Mouse (Mus musculus) mesoderm, embryonic 11.5 days (tissue): ENCODE measurements around the gene Abcc4.
"Not testable (repeated sequence)": the region's sequence is repeated elsewhere in the genome, so short reads cannot be mapped to it uniquely, and the experiment has no call there.

Experiments used
- DNase-seq: peaks from one replicate; pipeline ENCODE4 v3.0.0-alpha.2; 2012; ENCODE audit warnings: low read depth, low spot score

Abcc4 gene

DNA sequence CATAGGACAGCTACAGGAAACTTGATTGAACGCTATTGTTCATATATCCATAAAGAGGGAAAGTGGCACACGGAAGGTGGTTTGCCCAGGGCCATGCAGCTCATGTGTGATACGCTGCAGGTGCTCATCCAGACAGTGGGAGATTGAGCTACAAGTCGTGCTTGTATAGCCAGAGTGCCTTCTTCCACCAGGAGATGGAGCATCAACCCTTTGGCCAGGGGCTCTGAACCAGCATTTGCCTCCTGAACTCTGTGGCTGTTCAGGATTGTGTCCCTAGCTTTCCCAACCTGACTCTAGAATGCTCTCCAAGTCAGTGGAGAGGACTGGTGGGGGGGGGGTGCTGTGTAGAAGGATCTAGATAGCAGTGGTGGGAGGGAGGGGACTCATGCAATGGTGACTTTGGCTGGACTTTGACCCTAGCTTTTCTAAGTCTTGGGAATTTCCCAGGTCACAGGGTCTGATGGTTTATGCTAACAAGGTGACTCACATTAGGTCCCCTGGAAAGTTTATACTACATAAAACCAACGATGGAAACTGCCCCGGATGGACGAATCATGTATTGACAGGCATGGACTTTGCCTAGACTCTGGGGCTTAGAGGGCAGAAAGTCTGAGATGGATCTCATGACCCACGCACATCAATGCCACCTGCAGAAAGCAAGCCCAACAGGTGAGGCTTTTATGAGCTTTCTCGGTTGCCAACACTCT is 27.6 kb downstream of the Abcc4 start:
- DNase-seq: no peak

DNA sequence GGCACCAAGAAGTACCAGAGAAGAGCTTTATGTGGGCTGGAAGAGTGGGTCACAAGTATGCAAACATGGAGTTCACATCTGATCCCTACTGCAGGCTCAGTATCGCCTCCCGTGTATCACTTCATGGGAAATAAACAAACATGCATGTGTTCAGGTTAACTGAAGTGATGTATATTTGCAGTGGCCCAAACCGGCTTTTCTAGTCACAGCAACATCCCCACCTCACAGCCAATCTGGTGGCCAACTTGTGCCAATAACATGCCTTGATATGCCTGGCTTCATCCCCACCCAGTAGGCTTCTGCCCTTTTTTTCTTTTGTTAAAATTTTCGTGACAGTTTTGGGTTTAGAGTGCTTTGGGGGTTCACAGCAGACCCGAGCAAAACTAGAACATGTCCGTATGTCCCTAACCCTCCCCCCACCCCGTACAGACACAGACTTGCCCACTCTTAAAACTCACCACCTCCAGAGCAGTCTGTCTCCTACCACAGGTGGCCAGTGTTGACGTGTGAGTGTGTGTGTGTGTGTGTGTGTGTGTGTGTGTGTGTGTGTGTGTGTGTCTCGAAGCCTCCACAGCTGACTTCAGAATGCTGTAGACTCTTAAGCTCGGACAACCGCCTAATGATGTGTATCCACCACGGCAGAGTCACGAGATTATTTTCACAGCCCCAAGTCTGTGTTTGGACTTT is 29.6 kb downstream of the Abcc4 start:
- no peak for DNase-seq

DNA sequence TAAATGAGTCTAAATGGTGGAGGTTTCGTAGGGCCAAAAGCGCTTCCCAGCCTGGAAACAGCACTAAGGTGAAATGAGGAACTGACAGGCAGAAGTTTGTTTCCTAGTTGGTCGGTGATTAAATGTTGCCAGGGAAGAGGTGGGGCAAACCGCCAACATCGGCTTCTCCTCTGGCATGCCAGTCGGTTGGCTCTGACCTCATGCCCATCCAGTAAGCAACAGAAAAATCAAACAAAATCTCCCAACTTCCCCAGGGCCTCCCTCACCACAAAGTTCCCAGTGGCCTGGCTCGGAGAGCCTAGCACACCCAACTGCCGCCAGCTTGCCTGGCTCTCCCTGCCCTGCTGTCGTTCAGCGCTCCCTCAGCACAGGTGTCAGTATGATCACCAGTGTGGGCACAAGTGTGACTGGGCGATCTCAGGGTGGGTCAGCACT is 31.3 kb downstream of the Abcc4 start:
- DNase-seq: no peak

DNA sequence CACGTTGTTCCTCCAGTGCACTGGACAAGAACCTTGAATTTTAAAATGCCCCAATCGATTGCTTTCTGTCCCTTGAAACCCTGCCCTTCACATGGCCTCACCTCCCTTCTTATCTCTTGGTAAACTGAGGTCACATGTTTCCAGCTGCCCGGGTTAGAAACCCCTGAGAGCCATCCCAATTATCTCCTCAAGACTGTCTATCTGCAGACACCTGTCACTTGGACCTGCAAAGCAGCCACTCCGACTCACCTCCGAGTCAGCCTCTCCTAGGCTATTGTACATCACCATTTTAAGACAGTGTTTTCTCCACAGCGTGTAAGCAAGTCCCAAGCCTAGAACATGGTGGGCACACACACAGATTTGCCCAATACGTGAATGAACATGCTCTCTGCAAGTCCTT is 31.8 kb downstream of the Abcc4 start:
- DNase-seq: no peak

DNA sequence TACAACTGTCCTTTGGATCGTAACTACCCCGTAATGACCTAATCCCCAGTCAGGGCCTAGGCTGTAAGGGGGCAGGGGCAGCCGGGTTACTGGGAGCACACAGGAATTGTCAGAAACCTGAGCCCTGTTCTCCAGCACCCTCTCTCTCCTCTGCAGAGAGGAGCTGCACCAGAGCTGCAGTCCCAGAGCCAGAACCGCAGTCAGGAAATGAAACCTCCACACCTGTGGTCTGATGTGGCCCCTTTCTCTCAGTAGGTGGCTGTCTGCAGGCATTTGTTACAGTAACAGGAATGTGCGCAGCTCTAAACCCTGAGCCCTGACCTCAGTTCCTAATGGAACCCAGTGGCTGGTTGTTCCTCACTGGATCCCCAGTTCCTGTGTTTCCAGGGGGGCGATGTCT is 32.5 kb downstream of the Abcc4 start:
- no peak for DNase-seq

DNA sequence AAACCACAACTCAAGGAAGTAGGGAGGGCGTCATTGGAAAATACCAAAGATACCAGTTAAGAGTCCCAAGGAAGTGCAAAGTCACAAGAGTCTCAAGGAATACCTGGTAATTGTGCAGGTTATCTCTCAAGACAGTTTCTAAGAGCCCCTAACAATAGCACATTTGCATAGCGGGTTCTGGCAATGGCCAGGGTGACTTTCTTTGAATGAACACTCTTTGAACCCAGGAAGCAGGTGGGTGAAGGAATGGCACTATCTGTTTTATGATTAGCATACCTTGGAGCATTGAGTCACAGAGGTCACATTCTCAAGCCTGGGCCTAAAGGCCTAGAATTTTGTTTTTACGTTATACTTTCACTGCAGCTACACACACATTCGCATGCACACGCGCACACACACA is 33.1 kb downstream of the Abcc4 start:
- DNase-seq: not testable (repeated sequence)

DNA sequence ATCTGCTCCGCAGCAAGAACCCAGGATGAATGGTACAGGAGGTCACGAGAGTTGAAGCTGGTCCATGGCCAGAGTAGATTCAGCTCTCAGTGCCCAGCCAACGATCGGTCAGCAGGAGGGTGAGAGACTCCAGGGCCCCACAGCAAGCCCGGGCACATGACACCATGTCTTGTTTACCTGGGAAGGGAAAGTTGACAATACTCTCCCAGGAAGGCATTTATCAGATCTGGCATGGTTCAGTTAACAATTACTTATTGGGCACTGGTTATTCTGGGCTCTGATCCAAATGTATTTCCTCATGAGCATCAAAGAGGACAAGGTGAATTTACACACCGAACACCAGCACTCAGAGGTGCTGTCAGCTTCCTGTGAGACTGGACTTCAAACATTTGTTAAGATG is 38.5 kb downstream of the Abcc4 start:
- DNase-seq: no peak

DNA sequence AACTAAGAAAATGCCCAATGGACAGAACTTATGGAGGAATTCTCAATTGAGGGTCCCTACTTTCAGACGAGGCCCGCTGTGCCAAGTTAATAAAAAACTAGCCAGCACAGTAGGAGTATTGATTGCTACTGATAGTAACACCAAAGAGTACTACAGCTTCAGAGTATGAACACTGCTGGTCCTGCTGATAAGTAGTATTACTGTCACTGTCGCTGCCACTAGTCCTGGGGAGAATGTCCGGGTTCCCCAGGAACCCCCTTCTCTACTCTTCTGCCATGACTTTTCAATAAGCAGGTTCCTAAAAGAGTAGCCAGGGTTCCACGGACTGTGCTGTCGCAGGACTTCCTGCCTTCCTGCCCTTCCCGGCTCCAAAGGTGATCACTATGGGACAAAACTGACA is 41.4 kb downstream of the Abcc4 start:
- DNase-seq: no peak

DNA sequence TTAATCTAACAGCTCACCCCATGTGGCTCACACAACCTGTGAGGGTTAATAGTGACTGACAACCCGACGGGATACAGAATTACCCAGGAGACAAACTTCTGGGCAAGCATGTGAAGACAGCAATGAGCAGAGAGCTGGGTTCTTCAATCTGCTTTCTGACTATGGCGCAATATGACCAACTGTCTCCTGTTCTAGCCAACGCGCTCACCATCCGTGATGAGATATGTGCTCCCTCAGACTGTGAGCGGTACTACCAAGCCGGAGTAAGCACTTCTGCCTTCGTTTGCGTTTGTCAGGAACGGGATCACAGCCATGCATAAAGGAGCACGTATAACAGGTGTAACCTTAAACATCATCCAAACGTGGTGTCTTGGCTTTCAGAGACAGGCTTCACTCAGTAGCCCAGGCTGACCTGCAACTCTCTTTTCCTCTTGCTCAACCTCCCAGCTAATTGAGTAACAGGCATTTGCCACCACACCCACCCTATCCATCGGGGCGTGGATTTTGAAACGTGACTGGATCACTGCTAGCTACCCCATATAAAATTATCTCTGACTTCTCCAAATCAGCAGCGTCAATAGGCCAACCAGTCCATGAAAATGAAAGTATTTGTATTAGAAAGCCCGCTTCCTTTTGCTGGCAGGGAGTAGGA is 43.3 kb downstream of the Abcc4 start:
- DNase-seq: no peak

DNA sequence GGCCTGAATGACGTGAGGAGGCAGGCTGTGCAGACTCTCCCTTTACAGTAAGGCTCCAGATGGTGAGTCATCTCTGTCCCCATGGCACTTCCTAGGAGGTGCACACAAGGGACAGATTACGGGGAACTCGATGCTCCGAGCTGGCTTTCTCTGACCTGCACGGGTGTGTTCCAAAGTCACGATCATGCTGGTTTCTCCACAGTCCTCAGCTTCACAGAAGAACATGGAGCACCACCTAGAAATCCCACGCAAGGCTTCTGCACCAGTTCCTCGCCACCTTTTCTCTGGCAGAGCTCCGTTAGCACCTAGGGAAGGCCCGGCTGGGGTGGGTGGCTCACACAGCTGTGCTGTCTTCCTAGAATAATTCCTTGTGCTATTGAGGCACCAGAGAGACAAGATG is 43.9 kb downstream of the Abcc4 start:
- DNase-seq: no peak

DNA sequence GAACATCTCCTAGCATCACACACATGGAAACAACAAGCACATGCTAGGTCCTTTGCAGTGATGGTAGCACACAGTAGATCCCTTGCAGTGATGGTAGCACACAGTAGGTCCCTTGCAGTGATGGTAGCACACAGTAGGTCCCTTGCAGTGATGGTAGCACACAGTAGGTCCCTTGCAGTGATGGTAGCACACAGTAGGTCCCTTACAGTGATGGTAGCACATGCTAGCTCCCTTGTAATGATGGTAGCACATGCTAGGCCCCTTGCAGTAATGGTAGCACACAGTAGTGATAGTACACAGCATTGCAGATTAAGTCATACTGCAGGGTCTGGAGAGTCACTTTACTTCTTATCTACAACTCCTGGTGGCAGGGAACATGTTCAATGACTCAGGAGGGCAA is 46.8 kb downstream of the Abcc4 start:
- no peak for DNase-seq

DNA sequence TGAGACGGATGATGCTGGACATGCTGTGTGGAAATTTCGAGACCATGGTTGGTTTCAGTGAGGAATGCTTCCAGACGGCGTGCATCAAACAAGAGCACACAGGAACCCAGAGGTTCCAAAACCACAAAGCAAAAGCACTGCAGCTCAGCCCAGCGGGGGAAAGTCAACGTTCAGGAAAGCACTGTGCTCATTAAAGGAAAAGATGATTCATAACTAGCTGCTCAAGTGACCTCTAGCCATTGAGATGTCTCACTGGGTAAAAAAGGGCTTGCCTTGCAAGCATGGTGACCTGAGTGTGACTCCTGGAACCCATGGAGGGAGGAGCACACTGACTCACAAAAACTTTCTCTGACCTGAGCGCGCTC is 47.7 kb downstream of the Abcc4 start:
- no peak for DNase-seq

DNA sequence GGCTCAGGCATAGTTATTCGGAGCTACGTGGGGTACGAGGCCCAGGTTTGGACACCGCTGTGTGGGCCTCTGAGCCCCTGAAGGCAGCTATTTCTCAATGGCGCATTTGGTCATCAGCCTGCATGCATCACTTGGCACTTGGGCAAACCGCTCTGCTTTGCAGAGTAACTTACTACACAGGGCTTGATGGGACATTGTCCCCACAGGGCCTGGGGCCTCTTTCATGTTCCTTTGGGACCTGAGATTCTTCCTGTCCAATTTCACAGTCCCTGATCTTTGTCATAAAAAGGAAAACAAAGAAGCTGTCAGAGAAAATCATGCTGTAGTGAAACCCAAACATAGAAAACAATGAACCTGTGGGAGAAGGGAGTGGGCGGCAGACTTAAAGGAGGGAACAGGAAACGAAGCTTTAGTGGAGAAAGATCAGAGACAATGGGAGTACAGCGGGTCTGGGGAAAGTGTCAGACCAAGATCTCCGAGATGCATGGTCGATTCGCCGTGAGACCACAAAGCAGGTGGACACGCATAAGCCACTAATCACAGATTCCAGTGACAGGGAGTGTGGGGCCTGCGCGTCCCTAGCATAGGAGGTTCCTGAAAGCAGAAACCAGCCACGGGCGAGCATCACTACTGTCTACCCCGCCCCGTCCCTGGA is 48.2 kb downstream of the Abcc4 start:
- no peak for DNase-seq

DNA sequence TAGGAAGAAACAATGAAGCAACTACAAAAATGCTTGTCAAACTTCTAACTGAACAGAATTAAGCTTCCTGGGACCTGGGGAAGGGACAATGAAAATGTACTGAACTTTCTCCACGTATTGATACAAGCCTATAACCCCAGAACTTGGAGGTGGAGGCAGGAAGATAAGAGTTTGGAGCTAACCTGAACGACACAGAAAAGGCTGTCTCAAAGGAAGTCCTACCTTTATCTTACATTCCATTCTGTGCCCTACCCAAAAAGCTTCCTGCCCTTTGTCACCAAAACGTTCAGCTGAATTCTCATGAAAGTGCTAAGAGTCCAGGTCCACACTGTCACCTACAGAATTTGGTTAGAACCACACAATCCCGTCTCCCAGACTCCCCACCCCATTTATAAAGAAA is 48.8 kb downstream of the Abcc4 start:
- no peak for DNase-seq

DNA sequence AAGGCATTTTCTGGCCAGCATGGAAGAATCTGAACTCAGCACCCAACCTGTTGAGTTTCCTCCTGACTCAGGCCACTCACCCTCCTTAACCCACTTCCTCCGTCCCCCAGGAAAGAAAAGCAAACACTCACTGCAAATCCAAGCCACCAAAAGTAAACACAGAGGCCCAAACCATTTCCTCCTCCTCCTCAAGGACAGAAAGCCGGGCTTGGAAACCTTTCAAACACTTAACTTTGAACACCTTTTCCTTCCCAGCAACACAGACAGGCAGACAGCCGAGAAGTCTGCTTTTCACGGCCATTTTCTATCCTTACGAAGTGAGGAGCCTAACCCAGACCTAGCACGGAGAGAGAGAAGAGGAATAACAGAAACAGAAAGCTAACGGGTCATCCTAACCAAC is 50.0 kb downstream of the Abcc4 start:
- DNase-seq: no peak

DNA sequence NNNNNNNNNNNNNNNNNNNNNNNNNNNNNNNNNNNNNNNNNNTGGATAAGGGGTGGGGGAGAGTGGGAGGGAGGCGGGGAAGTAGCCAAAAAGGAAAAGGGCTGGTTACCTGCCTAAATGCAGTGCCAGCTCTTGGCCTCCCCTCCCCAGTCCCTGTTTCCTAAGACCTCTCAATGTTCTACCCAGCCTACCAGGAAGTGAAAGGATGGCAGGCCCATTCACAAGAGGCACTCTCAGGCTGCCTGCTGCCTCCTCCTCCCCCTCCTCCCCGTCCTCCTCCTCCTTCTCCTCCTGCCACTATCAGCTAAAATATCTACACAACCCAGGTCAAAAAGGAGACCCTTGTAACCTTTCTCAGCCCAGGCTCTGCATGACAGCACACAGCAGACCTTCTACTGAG is 51.1 kb downstream of the Abcc4 start:
- DNase-seq: no peak

DNA sequence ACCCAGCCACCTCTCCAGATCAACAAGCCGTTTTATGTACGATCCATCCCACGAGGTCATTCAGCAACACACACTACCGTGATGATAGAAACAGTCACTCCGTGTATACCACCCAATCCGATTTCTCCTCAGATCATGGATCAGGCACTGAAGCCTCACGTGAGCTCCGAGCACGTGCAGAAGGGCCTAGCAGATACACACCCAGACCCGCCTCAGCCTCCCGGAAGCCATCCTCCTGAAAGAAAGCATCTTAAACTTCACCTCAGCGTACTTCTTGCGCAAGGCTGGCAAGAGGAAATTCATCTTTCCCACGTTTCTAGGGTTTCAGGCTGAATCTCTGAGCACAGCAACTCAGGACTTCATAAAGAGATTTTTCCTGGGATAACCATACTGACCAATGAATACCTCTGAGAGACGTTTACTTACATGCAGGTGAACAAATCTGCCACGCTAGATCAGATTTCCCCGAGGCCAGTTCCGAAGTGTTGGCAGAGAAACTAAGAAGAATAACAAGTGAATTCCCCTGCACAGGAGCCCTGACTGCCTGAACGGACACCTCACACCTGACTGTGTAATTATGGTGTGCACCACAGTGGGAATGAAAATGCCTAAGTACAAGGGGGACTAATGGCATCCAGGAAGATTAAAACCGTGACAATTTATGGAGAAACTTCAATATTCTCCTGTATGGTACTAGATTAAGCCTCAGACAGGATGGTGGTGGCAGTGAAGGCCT is 54.1 kb downstream of the Abcc4 start:
- no peak for DNase-seq

DNA sequence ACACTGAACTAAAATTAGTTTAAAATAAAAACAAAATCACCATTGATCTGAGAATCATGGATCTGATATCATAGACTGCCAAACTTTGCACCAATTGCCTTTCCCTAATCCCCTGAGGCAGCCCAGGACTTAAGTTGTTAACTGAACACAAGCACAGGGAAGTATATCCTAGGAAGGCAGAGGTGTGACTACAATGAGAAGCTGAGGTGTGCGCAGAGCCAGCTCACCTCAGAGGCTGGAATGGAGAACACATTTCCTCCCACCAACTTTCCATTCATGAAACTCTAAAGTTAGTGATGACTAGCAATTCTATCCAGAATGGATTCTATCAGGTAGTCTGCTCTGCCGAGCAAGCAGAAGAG is 56.1 kb downstream of the Abcc4 start:
- DNase-seq: no peak

DNA sequence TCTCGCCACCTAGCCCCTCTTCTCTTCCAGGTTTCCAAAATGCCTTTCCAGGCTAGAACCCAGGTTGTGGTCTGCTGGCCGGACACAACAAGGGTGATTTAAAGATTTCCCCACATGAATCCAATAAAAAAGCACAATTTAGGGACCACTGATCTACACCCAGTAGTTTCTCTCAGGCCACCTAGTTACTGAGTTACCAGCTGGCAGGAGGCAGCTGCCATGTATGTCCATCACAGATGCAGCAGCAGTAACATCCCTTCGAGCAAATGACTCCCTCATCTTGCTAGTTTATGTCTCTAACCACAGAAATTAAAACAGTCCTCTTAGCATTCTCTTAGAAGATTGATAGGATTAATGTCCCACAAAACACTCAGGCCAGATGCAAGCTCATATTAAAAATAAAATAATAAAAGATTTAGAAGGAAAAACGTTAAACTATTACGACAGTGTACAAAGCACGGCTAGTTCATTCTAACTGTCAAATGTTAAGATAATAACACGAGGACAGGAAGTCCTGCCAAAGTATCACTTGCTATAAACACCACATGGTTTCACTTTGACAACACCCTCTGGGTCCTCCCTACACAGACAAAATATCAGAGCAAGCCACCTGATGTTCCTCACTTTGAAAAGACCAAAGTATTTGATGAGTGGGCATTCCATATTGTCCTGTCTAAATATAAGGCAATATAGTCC is 56.7 kb downstream of the Abcc4 start:
- DNase-seq: no peak

DNA sequence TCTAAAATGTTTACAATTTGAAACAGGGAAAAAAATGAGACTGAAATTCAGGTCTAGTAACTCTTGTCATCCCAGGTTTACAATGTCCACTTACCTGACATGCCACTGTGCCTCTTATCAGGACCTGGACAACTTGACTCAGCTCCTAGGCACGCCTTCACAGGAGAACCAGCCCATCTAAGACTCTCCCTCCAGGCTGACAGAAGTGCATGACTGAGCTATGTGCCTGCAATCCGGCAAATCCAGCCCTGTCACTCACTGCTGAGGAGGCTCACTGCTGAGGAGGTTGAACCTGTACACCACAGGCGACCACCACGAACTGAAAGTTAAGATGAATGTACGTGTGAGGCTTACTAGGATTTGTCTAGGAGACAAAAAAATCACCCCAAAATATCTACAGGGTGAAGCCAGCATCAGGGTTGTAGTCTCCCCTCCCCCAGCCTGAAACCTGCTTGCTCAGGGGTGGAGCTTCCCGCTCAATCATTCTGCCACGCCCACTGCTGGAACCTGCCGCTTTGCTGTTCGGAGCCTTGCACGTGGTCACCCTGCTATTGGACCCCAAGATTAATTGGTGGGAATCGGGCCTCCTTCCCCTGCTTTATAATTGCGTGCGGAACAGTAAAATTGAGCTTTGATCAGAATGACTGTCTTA is 63.0 kb downstream of the Abcc4 start:
- not testable (repeated sequence) for DNase-seq

DNA sequence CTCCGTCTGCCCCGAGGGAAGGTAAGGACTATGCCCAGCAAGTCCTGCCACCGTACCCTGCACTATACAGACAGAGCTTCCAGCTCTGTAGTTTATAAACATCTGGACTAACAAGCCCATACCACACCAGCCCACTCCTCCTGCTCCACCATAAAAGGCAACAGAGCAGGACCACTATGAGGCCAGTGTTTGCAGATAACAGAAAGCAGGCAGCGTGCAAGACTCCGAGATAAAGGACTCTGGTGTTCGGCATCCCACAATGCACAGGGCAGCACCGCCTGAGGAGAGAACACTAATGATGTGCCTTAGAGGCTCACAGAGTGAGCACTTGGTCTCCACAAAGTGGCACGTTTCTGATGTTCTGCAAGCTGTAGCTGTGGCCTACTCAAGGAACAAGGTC is 63.9 kb downstream of the Abcc4 start:
- no peak for DNase-seq
